Mouse (Mus musculus): Measurements from ENCODE around the gene Mst1.

The Mst1 gene

DNA sequence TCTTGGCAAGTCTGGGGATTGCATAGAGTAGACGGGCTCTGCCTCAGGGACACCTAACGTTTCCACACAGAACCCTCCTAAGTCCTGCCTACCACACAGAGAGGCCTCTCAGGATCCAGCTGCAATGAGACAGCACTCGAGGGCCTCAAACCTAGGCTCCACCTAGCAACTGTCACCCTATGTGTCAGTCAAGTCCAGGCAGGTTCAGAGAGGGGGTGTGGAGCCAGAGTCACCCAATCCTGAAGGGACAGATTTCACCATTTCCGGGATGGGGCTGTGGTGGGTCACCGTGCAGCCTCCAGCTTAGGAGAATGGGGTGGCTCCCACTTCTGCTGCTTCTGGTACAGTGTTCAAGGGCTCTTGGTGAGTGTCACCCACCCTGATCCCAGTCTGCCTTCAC is at the start of gene Mst1:
Gene Mst1 (plus strand): TSS at position 269 of the 400 bp plus-strand sequence.
- no peak for DNase-seq

DNA sequence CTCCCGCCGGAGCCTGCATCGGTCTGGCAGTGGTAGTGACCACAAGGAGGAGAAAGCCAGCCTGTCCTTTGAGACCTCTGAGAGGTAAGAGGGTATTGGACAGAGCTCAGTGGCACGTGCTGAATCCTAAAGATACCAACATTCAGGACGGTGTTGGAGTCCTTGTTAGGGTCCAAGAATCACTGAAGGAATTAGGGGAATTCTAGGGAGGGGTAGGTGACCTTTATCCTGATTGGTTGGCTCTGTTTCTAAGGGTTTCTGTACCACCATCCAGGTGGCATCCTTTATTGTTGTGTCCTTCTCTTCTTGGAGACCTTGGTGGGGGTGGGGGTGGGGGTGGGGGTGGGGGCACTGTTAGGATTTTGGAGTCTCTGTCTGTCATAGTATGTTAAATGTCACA is 48.1 kb upstream of the Mst1 start:
- no peak for DNase-seq

- no peak for DNase-seq
These were observed 44.7 kb upstream of the Mst1 start for GRCm38 (mm10) chr9:108035331-108036156.

GRCm38 (mm10) chr9:108044751-108045492 is 35.3 kb upstream of the Mst1 start:
- no peak for DNase-seq

DNA sequence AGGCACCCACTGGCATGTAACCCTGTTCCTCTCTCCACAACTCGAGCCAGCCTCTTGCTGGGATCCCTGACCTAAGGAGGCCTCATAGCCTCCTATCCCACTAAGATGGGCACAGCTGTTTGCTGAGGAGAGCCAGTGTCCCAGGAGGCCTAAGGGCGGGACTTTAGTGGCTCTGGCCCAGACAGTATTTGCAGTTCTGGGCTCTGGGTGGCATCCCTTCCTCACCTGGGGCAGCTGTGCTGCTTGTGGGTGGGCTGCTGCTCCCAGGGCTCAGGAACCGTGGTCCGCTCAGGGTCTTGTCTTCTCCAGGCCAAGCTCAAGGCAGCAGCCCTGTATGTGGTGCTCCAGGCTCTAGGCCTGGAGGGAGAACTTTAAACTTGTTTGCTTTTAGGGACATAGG is 33.7 kb upstream of the Mst1 start:
- no peak for DNase-seq

- DNase-seq: peak in 1 of 2 experiments; percentile 32
These were observed 32.4 kb upstream of the Mst1 start for GRCm38 (mm10) chr9:108047601-108048565.

DNA sequence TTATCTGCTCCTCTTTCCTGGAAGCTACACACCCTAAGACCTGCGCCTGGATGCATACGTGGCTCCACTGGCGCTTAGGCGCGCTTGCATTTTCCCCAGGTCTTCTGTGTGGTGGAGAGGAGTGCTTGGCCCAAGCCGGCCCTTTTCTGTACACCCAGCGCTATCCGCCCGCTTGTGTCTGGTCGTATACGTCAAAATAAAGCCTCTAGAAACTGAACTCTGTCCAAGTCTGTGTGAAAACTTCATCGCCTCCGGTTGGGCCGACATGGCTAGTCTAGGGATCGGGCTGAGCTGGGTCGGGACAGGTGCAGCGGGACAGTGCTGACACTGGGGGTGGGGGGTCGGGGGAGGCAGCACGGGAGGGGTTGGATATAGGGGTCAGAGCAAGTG is 31.7 kb upstream of the Mst1 start:
- no peak for DNase-seq

GRCm38 (mm10) chr9:108049016-108049455 is 31.2 kb upstream of the Mst1 start, which contains the start of gene Gmppb:
Gmppb (plus strand) TSS chr9:108049242.
- peak; percentile 95 to 96 for DNase-seq

DNA sequence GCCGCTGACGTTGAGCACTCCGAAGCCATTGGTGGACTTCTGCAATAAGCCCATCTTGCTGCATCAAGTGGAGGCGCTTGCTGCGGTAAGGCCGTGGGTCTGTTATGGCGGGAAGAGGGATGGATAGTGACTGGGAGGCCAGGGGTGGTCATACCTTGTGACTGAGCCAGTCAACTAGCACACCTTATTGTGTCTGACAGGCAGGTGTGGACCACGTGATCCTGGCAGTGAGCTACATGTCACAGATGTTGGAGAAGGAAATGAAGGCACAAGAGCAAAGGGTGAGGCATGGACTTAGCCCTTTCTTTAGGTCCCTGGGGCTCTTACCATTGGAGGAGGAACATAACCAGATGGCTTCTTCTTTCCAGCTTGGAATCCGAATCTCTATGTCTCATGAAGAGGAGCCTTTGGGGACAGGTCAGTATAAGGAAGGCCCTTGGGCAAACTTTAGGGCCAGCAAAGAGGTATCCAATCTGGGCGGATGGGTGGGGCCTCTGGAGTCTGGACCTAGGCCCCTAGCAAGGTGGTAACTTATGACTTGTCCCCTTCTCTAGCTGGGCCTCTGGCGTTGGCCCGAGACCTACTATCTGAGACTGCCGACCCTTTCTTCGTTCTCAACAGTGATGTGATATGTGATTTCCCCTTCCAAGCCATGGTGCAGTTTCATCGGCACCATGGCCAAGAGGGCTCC is 30.5 kb upstream of the Mst1 start:
- no peak for DNase-seq

DNA sequence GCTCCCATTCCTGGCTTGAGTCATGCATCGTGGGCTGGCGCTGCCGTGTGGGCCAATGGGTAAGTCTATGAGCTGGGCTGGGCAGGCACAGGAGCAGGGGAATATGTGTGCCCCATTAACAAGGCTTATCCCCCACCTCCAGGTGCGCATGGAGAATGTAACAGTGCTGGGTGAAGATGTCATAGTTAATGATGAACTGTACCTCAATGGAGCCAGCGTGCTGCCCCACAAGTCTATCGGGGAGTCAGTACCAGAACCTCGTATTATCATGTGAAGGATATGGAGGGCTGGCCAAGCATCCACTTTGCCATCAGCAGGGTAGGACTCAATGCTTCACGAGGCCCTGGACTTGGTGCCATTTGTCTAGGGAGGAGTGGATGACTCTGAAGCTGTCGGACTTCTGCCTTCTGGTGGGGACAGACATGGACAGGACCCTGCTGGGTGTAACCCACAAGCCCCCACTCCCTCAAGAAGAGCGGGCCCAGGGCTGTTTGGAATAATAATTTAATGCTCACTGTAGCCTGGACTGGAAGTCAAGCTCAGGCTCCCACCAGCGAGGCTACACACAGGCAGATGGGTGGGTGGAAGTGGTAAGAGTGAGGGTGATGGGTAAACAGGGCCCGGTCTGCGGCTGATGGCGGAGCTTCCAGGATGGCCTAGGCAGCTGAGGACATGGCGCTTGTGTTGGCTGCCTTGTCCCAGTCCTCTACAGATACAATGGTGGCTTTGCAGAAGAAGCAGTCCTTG is 28.9 kb upstream of the Mst1 start:
- peak; percentile 19 to 34 for DNase-seq

- DNase-seq: peak in 1 of 2 experiments; percentile 27
These were observed 28.4 kb upstream of the Mst1 start for GRCm38 (mm10) chr9:108051931-108052220.

DNA sequence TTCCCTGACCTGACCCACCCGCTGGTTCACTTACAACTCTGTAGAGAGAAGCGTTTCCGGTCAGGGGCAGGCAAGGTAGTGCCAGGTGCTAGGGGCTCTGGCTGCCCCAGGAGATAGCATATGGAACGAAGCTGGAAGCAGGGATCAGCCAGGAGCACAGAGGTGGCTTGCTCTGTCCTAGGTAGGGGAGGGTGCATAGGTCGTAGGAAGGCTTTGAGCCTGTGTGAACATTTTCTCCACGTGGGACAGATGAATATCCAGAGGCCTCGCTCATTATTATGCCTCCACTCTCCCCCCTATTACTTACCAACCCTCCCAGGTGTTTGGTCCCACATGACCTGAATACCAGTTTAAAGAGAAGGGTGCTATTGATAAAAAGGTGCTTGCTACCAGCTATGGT is 27.8 kb upstream of the Mst1 start:
- no peak for DNase-seq

GRCm38 (mm10) chr9:108052885-108053664 is 27.2 kb upstream of the Mst1 start, which contains the start of gene Amigo3:
Amigo3 (plus strand) TSS chr9:108053159.
- peak; percentile 94 to 96 for DNase-seq

GRCm38 (mm10) chr9:108053665-108054225 is 26.5 kb upstream of the Mst1 start:
- peak; percentile 30 to 53 for DNase-seq

GRCm38 (mm10) chr9:108054331-108055040 is 25.8 kb upstream of the Mst1 start:
- DNase-seq: peak in 1 of 2 experiments; percentile 27

DNA sequence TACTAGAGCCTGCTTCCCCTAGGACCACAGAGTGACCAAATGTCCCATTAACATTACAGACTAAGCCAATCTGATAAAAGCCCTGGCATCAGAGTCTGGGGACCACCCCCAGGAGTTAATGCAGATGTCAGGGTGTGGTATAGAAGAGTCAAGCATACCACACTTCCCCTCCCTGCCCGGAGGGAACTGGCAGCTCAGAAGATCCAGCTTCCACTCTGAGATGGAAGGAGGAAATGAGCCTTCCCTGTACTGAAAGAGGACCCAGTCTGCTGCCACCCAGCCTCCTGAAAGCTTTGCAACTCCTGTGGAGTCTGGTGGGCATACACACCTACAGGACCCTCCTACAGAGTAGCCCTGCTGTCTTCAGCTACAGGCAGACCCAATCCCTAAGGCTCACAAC is 25.2 kb upstream of the Mst1 start:
- DNase-seq: no peak

DNA sequence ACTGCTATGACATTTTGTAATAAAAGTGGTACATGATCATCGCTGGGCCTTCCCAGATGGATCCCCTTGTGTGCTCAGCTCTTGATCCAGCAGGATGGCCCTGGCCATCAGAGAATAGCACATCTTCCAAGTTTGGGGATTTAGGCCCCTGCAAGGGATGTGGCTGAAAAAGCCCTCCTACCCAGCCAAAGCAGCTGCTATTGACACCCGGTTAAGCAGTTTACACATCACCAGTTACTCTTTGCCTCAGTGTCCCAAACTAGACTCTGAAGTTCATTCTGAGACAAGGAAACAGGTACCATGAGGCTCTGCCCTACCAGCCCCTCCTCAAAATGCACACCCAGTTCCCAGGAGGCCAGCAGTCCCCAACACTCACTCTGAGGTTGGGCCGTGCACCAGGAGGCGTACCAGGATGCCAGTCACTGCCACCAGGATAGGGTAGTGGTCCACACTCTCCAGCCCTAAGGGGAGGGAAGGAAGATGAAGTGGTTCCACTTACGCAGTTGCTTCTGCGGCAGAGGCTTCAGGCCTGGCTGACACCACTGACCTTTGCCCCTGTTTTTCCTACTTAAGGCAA is 24.5 kb upstream of the Mst1 start:
- DNase-seq: peak in 1 of 2 experiments; percentile 11

GRCm38 (mm10) chr9:108056361-108057261 is 23.6 kb upstream of the Mst1 start:
- DNase-seq: peak; percentile 13 to 20

Measured in cerebellum, postnatal 25 days (tissue).